Mouse (Mus musculus) right cerebral cortex, postnatal 36 days (tissue): ENCODE results near the gene Wdfy1.

Experiments
- DNase-seq, 2 experiments: peaks; one replicate each; pipeline ENCODE4 v3.0.0; 2022; ENCODE audit warnings: low spot score in 2 of 2, mixed read lengths in 1 of 2

The Wdfy1 gene

DNA sequence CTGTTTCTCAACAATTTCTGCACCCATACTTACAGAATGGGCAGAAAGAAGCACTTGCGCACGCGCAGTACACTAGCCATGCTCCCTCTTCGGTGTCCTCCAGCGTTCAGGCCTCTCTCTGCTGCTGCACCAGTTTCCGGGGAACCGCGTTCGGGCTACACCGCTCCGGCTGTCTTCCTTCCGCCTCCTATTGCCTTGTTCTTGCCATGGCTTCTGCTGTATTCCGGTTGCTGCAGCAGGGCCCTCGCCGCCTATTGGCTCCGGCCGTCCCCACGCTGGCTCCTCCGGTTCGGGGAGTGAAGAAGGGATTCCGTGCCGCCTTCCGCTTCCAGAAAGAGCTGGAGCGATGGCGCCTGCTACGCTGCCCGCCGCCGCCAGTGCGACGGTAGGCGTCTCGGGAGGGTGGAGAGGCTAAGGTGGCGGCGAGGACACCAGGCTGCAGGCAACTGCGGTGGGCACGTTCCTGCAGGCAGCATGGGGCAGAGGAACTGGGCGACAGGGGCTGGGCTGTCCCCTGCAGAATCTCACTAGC, at the start of gene Wdfy1, which contains the start of gene Mrpl44:
Gene Wdfy1, minus strand, starts transcription at position 217 of the 532 bp plus-strand sequence.
Gene Mrpl44, plus strand, starts transcription at position 92 of the 532 bp plus-strand sequence.
- peak; percentile 96 to 99 for DNase-seq

DNA sequence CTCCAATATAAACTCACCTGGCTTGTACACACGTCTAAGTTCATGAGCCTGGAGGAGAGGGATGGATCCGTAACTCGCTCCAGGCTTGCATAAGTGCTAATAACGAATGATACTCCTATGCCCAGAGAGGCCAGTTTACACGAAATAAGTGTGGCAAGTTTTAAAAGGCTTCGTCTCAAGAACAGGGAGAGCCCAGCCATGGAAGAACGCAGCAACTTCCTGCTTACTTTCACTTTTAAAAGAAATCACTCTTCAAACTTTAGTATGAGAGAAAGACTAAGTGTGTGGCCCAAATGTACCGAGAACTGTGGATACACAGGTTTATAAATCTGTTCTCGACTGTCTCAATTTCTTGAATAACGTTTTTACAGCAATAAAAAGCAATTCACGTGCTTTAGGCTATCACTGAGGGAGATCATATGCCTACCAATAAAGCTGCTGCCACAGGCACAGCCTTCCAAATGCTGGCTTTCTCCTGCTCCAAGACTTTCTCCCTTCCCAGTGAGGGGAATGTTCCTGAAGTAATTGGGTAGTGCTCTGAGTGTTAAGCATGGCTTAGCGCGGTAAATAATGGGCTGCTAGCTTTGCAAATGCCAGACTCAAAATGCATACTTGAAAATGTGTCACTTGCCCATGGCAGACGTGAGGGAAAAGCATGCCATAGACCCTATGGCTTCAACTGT, 48.1 kb upstream of the Wdfy1 start:
- no peak for DNase-seq

DNA sequence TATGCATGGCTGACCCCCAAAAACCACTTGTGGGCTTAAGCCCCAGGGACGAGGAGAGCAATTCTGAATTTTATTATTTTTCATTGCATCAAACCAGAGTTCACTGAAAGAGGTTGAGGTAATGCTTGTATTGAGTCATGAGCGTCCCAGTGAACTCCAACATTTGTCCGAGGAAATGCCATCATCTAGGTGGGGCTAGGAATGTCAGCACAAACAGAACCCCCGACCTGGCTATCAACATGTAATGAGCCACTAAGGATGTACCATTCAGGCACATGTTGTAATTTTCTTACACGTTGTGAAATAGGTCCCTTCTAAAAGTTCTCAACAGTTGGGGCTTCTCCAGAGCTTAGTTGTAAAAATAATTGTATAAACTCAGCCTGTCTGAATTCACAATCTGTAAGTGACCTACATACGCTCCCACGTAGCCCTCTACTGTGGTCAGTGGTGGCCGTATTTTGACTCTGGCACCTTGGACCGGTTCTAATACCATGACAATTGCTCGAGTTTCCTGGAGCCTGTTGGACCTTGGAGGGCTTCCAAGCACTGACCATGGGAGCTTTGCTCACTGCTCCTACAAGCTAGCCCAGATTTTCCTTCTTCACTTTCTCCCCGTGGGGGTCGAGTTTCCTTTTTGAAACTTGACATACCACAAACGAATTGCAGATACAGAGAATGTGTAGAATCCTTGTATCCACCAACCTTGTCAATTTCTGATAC, 47.0 kb upstream of the Wdfy1 start:
- DNase-seq = peak in 1 of 2 experiments; percentile 21

DNA sequence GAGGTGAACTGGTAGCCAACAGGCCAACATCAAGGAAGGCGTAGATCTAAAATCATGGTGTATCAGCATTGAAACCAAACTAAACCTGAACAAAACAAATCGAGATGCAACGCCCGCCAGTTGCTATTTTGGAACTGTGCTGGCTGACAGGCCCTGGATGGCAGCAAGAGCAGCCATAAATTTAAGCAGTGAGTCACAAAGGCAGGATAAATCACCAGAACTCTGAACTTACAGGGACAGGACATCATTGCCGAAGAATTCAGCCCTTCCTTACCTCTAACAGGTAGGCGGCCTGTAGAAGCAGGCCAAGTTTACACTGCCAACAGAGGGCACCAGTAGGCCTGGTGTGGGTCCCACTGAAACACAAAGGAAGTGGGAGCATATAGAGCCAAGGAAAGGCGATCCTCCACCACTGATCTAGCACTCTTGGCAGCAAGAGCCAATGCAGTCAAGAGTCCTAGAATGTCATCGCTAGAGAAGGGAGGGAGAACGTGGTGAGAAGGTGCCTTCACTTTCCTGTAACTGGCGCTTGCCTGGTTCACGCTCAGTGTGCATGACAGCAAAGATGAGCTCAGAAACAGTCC, 43.4 kb upstream of the Wdfy1 start:
- no peak for DNase-seq

DNA sequence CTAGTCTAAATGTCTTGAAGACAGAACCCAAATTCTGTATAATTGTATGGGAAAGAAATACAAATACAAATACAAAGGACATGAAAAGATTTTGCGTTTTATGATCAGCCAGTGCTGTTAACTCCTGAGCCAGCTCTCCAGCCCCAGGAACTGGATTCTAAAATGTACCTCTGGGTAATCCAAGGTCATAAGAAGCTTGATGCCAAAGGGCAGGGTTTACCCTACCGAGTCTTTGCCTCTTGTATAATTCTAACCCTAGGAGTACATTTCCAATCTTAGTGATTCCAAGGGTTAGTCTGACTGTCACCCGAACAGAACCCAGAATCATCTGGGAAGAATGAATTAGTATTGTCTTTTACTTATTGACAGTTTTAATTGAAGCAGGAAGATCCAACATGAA, 39.5 kb upstream of the Wdfy1 start:
- DNase-seq = no peak

DNA sequence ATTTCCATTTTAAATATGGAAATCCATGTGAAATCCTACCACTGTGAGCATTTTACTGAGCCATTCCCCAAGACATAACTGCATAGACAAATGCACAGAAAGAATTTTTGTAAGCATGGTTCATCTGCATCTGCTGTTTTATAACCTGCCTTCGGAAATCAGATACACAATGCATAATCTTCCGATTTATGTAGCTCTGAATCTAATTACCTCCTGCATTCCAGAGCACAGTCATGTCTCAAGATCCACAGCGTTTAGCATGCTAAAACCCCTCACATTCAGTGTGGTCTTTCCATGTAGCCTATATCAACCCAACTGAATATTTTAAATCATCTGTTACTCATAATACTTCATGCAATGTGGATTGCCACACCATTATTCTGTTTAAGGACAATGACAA, 33.5 kb upstream of the Wdfy1 start:
- DNase-seq = no peak

DNA sequence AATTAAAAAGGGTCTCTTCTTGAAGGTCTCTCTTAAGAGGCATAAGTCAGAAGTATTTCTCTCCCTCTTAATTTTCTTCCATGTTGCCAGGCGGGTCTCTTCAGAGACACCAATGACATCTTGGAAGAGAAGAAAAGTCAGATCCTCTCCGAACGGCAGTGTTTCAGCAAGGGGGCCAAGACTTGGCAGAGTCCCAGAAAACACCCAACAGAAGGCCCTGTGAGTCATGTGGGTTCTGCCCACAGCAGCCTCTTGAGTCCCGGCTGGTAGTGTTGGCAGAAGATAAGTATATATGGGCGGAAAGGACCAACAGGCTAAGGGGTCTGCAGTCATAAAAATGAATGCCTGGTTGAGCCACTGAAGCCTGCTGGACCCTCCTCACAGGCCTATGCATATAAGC, 30.9 kb upstream of the Wdfy1 start:
- no peak for DNase-seq

DNA sequence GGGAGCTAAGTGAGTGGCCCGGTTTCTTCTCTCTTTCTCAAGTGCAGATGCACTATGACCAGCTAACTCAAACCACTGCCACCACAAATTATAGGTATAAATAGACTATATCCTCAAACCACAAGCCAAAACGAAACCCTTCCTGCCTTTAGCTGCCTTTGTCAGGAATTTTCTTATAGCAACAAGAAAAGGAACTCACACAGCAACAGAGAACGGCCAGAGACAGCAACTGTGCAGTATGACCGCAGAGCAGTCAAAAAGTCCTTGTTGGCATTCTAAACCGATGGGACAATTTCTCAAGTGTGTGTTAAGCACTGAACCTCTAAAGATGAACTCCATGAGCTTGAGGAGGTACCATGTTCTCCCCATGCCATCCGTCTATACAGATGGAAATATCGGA, 27.7 kb upstream of the Wdfy1 start:
- DNase-seq = no peak

DNA sequence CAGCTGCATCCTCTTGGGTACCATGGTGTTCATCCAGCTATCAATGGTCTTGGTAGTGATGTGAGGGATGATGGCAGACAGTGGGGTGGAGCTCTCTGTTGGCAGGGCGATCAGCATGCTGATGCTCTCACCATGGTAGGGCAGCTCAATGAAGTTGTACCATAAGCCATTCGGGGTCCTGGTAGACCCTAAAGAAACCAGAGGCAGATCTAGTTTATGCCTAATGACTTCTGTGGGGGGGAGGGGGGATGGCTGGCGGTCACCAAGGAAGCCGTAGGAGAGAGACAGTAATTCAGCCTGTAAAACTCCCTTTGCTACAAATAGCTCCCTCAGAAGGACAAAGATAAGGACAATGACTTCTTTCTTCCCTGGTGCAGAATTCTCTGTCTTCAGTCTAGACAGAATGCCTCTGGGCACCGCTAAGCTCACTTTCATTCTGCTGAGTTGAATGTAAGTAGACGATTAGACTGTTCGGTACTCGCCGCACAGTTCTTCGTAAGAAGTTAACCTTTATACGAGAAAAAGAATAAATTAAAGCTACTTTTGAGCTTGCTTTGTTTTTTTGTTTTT, 27.0 kb upstream of the Wdfy1 start:
- no peak for DNase-seq

DNA sequence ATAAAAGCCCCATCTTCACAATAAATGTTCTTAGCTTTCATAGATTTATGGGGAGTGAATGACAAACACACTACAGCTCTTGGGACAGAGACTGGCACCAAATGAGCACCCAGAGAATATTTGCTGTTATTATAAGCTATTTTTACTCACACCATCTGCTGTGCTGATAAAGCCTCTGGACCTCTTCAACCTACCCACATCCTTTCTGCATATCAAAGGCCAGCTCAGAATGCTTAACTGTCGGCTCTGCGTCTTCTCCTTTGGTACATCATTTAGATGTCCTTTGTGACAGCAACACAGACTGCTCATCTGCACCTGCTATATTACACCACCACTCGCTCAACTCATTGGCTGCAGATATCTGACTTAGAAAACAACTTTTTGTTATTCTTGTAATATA, 21.1 kb upstream of the Wdfy1 start:
- no peak for DNase-seq

DNA sequence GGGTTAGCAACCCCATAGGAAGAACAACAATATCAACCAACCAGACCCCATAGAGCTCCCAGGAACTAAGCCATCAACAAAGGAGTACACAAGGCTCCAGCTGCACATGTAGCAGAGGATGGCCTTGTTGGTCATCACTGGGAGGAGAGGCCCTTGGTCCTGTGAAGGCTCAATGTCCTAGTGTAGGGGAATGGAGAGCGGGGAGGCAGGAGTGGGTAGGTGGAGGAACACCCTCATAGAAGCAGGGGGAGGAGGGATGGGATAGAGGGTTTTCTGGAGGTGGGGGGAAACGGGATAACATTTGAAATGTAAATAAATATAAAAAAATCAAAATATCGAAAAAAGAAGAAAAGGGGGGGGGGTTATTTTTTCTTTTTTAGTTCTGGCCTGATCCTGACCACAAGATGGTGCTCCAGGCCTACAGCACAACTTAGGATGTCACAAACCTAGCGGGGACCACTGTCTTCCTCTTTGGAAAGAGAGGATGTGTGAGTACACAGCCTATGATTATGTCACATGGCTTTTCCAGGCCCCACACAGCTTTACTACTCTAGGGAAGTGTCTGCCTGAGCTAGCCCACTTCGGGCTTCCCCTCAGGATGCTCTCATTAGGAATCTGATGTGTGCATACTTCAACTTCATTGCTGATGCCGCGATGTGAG, 10.5 kb upstream of the Wdfy1 start:
- DNase-seq = no peak

DNA sequence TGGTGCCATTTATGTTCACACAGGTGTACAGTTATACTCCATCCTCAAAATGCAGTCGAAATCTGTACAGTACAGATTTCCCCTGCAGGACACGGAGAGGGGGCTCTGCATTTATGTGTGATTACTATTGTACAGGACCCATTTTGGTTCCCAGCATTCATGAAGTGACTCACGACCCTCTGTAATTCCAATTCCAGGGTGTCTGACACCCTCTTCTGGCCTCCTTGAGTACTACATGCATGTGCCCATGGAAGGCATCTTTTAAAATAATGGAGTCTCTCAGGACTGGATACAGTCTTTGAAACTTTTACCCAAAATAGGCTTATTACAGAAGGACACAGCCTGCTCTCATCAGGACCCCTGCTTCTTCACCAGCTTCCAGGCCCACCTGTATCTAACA, 6.5 kb upstream of the Wdfy1 start:
- DNase-seq = no peak

DNA sequence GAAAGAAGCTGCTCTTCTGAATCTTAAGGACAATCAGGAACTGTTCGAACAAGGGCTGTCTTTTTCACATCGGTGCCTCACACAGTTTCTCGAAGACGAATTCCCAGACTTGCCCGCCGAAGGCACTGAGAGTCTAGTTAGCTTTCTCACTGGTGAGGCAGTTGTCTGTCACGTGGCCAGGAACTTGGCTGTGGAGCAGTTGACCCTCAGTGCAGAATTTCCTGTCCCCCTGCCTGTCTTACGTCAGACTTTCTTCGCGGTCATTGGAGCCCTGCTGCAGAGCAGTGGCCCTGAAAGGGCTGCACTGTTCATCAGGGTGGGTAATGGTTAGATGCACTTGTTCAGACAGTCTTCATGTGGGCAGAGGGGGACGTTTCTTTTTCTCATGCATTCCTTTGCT, 2.1 kb upstream of the Wdfy1 start:
- no peak for DNase-seq

DNA sequence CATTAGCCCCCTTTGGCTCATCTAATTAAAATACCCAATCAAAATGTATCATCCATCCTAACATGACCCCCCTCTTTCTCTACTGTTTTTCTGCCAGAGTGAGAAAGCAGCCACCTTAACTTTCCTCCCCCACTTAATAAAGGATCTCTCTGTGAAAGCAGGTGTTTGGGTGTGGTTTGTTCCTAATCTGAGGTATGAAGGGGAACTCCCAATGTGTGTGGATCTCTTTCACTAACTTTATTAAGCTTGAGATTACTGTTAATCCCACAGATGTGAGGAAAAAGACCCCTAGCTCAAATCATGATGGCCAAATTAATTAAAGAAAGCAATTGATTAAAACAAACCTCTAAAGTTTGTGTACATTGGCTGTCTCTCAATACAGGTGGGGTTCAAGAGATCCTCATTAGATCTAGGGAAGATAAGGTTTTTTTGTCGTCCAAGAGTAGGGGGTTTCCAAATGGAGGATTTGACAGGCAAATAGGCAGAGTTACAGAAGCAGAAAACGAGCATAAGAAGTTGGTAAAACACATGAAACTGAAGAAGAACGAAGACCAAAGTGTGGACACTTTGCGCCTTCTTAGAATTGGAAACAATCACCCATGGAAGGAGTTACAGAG, 1.7 kb downstream of the Wdfy1 start:
- no peak for DNase-seq

DNA sequence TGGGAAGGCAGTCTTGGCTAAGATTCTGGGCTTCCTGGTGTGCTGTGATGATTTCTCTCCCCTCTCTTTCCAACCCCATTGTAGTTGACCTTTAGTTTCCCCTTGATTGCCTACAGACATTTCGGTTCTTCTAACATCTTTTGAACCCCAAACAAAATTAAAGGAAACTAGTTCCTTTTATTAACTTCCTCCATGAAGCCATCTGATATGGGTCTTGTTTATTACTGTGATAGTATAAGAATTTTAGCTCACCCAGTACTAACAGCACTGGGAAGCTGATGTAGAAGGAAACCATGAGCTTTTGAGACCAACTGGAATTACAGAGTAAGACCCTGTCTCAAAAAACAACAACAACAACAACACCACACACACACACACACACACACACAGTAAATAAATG, 7.7 kb downstream of the Wdfy1 start:
- no peak for DNase-seq

DNA sequence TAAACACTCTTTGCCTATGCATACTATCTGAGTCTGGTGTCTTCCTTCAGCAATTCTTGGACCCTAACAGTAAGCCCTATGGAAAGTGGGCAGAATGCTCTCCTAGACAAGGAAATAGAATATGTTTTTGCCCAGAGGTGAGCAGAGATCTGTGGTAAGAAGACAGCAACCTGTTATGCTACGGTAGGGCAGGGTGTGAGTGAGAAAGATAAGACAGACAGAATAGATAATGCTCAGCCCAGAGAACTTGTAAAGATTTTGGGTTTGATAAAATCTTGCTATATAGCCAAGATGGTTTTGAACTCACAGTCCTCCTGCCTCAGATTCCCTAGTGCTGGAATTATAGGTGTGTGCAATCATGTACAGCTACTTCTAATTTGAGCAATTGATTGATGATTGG, 11.5 kb downstream of the Wdfy1 start:
- DNase-seq = no peak

DNA sequence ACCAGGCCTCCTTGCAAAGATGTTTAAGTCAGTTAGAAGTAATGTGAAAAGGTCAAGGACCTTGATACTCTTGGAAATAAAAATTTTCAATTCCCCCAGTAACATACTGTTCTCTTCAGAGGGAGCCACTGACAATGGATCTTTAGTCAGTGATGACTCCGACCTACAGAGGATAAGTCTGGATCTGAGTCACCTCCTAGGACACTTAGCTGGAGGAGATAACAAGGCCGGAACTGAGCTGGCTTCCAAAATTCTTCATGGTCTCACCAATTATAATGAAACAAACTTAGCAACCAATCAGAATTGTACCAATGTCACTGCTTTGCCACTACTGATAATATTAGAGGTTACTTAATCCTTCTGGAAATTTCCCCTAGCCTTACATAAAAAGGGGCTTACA, 11.9 kb downstream of the Wdfy1 start:
- no peak for DNase-seq

DNA sequence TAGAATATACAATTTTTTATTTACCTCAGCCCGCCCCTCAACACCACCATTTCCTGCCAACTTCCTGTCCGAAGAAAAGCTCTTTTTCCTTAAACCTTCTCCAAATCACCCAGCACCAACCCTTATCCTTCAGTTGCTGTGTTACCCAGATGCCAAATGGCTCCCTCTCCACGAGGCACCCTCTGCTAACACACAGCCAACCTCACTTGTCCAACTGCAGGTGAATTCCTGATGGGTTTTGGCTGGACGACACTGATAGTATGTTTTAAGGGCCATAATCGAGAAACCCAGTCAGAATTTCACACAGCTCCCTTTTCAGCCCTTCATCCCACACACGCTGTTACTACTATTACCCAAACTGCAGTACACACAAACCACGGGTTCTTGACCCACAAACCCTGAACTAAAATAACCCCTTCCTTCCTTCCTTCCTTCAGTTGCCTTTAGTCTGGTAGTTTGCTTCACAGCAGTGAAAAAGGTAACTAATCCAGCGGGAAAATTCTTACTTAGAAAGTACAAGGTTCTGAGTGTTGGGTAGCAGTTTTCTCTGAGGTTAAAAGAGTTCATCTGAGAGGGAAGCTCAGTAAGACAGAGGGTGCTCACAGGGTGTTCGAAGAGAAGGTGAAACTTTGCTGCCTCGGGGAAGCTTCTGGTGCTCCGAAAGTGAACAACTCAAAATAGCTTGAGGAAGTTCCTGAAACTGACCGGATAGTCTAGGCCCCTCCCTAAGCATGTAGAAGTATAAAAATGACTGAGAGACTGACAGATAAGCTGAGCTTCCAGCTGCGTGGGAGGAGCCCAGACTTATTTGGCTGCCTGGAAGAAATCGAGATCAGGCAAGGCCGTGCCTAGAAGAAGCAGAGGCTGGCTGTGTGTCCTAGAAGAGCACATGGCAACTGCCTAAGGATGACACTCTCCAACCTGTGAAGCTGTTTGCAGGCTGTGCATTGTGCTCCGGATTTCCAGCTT, 13.4 kb downstream of the Wdfy1 start:
- DNase-seq = no peak

DNA sequence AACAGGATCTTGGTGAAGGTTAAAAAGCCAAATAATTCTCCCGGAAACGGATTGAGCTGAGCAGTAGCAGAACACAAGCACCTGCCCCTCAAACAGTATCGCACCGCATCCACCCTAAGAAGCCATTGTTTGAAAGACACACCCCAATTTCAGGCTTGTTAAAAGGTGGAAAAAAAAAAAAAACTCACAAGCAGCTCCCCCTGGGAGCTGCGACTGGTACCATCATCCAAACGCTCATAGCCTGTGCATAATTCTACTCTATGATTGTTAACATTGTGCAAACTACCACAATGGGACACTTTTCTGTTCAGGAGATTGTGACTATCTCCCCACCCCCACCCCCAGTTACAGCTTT, 14.0 kb downstream of the Wdfy1 start:
- no peak for DNase-seq

DNA sequence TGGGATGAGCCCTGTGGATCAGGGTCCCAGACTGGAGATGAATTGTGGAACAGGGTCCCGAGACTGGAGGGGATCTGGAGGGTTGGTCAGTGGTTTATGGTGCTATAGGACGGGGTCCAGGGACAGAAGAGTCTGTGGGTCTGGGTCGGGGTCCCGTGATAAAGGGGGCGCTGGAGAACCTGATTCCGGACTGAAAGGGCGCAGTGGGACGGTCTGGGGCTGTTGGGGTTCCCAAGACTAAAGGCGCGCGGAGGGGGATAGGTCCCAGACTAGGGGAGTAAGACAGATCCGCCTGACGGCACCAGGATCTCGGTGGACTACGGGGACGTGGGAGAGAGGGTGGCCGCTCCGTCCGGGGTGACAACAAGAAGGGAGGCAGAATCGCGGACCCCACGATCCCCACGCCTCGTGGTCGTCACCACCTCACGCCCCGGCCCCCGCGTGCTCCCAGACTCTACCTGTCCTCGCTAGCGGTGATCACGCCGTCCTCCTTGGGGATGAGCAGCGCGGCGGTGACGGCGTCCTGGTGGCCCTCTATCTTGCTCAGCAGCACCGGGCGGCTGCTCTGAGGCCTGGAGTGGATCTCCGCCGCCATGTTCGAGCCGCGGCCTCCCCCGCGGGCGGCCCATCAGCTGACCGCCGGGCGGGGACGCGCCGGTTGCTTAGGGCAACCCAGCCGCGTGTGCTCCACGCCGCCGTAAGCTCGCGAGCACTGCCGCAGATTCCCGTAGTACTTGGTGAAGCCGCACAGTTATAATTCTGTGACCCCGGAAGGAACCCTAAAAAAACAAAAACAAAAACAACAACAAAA, 14.6 kb downstream of the Wdfy1 start:
- DNase-seq = peak; percentile 66 to 81
